In genomic region chr4:134956328-134956727, GRCm38 (mm10) we compare ENCODE assay signal across 8 mouse cellular contexts. TPM values are rescaled to one million over a fixed set of nuclear protein-coding genes. Genes with fewer than 3 reads are reported as not detected.
DNase-seq lines count a peak whose midpoint lies in the region; ATAC-seq lines count a peak whose summit lies in the region.

No protein-coding gene starts in this region.

- ATAC-seq in CD4-positive, CD25-positive, alpha-beta regulatory T cell, adult 4 months, result no peak

- DNase-seq in CD4-positive, CD25-positive, alpha-beta regulatory T cell, adult 2 months (ENCODE audit: low read depth, low spot score), result peak; percentile 81
- DNase-seq in CD8-positive naive resting alpha-beta T cell, adult 2 months (ENCODE audit: low read depth in 2 of 2, low spot score in 2 of 2), result peak; percentile 58 to 71
- peak; percentile 74 for DNase-seq in c-Kit-positive CD71-positive TER-119-positive erythroid progenitor cells, embryonic 14.5 days (ENCODE audit: low spot score)
- DNase-seq in gastrocnemius, postnatal 10 days, result peak; percentile 76
- peak; percentile 68 to 89 for DNase-seq in kidney, postnatal 36 days
- peak; percentile 87 for DNase-seq in lung, postnatal 14 days
- DNase-seq in spleen, postnatal 10 days (ENCODE audit: low spot score in 2 of 2), result peak; percentile 73 to 86

RNA-seq across cellular contexts. Expression of gene Syf2, which starts 25.6 kb away (rescaled TPM):
- 100 to 1,000 TPM; 215 to 219 TPM for polyA plus RNA-seq in CD4-positive, CD25-positive, alpha-beta regulatory T cell, adult 4 months (2017; shearing (Covaris generic))
- 10 to 100 TPM; 43.5 to 43.7 TPM for total RNA-seq in gastrocnemius, postnatal 10 days (2021)

RNA-seq across cellular contexts. Expression of gene Rsrp1, which starts 32.9 kb away (rescaled TPM):
- polyA plus RNA-seq in CD4-positive, CD25-positive, alpha-beta regulatory T cell, adult 4 months (2017; shearing (Covaris generic)), result 100 to 1,000 TPM; 223 to 361 TPM
- total RNA-seq in gastrocnemius, postnatal 10 days (2021), result 100 to 1,000 TPM in 1 of 2 experiments, 10 to 100 TPM in 1; 91.9 to 142 TPM

RNA-seq across cellular contexts. Expression of gene Tmem50a, which starts 41.5 kb away (rescaled TPM):
- polyA plus RNA-seq in CD4-positive, CD25-positive, alpha-beta regulatory T cell, adult 4 months (2017; shearing (Covaris generic)), result 100 to 1,000 TPM; 529 to 546 TPM
- 10 to 100 TPM; 49.9 to 55.1 TPM for total RNA-seq in gastrocnemius, postnatal 10 days (2021)
